Mouse (Mus musculus) C2C12 (cell line): ENCODE measurements around the gene Ripply3. TPM values are rescaled to one million over a fixed set of nuclear protein-coding genes. Genes with fewer than 3 reads are reported as not detected.

Experiments used
- H3K27me3 ChIP-seq: one replicate; pipeline ENCODE4 v1.6.1; 2011; ENCODE audit not compliant: control insufficient read depth, insufficient read depth, insufficient read length
- H3K36me3 ChIP-seq: one replicate; pipeline ENCODE4 v1.6.1; 2011; ENCODE audit not compliant: control insufficient read depth, insufficient read depth
- H3K4me3 ChIP-seq: one replicate; pipeline ENCODE4 v1.5.1; 2011; ENCODE audit warnings: mild to moderate bottlenecking, control low read depth; ENCODE audit not compliant: poor library complexity, insufficient read depth, severe bottlenecking
- H3K79me2 ChIP-seq: one replicate; pipeline ENCODE4 v1.6.1; 2011; ENCODE audit not compliant: control insufficient read depth, insufficient read depth
- H3K79me3 ChIP-seq: one replicate; pipeline ENCODE4 v1.6.1; 2011; ENCODE audit warnings: low read depth, control low read depth
- H3ac ChIP-seq: one replicate; pipeline ENCODE3; 2011; ENCODE audit warnings: low read depth; ENCODE audit not compliant: control insufficient read depth, insufficient read length
- CEBPB ChIP-seq: IDR thresholded peaks from one replicate; pipeline ENCODE4 v1.6.1; 2011; ENCODE audit warnings: low read depth, mild to moderate bottlenecking, control low read depth, moderate library complexity
- CTCF ChIP-seq: IDR thresholded peaks from one replicate; pipeline ENCODE4 v1.5.1; 2011; ENCODE audit not compliant: control insufficient read depth, insufficient read depth, insufficient read length
- FOSL1 ChIP-seq: IDR thresholded peaks from one replicate; pipeline ENCODE4 v1.8.0; 2011; ENCODE audit warnings: mild to moderate bottlenecking, low read length; ENCODE audit not compliant: poor library complexity, insufficient read depth, severe bottlenecking
- MAX ChIP-seq: IDR thresholded peaks from one replicate; pipeline ENCODE4 v1.6.1; 2011; ENCODE audit warnings: mild to moderate bottlenecking, control low read depth
- MYOD1 ChIP-seq: IDR thresholded peaks from one replicate; pipeline ENCODE4 v1.6.1; 2011; ENCODE audit warnings: low read depth; ENCODE audit not compliant: control insufficient read depth, insufficient read length
- MYOG ChIP-seq: IDR thresholded peaks from one replicate; pipeline ENCODE4 v1.6.1; 2011; ENCODE audit not compliant: control insufficient read depth, insufficient read length; ENCODE audit errors: extremely low read depth
- USF1 ChIP-seq: IDR thresholded peaks from one replicate; pipeline ENCODE4 v1.6.1; 2011; ENCODE audit warnings: low read depth, mild to moderate bottlenecking, control low read depth, moderate library complexity
- polyA plus RNA-seq: library from polyadenylated mRNA; unstranded; fragments of >200 nt; fragmentation: generic; extraction: Trizol; gene quantifications from one replicate; pipeline ENCODE4 v1.2.1, GENCODE M21; 2012; ENCODE audit warnings: missing spikeins

Ripply3 gene
- polyA plus RNA-seq, 1 experiment: 0.22 TPM

DNA sequence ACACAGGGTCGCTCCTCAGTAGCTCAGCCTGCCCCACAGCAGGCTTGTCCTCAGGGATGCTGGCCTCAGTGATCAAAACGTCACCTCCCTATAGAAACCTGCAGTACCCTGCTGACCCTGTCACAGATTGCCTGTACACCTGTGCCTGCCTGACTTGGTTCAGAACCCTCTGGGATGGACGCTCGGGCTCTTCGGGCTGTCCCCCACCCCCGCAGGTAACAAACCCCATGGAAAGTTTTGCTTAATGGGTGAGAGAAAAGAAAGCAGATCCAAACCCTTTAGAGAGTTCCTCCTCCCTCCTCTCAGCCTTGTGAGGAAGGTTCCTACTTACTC is 25.1 kb upstream of the Ripply3 start:
- TF ChIP-seq CEBPB (no peak), FOSL1 (no peak), MYOD1 (no peak)
- H3K4me3 ChIP-seq: no peak overlapping the region
- no peaks in the 10 kb centered on the region for H3K79me2 ChIP-seq
- H3K79me3 ChIP-seq: no peaks in the 10 kb centered on the region
- H3K27me3 ChIP-seq: no peaks in the 10 kb centered on the region
- no peaks in the 10 kb centered on the region for H3K36me3 ChIP-seq
- no peak overlapping the region for H3ac ChIP-seq

DNA sequence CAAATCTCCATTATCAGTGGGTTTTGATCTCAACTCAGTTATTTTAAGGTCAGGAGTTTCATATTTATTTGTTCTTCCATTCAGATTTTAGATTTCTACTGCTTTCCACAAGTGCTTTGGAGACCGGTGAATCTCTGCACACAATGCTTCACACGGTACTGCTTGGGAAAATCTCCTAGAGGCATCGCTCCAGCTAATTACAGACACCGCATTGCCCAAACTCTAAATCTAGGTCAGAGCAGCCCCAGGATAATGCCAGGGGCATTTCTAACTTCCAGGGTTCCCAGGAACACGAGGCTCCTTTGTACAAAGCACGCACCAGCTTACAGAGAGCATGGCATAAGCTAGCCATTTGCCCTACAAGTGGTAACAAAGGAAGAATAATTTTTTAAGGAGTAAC is 20.7 kb upstream of the Ripply3 start:
- Histone ChIP-seq H3K4me3 (no peak overlapping the region), H3K36me3 (no peaks in the 10 kb centered on the region), H3K27me3 (no peaks in the 10 kb centered on the region), H3K79me2 (no peaks in the 10 kb centered on the region), H3ac (no peak overlapping the region), H3K79me3 (no peaks in the 10 kb centered on the region)
- TF ChIP-seq CTCF (no peak), MYOG (no peak), USF1 (no peak), MAX (no peak), CEBPB (no peak), MYOD1 (no peak), FOSL1 (no peak)

DNA sequence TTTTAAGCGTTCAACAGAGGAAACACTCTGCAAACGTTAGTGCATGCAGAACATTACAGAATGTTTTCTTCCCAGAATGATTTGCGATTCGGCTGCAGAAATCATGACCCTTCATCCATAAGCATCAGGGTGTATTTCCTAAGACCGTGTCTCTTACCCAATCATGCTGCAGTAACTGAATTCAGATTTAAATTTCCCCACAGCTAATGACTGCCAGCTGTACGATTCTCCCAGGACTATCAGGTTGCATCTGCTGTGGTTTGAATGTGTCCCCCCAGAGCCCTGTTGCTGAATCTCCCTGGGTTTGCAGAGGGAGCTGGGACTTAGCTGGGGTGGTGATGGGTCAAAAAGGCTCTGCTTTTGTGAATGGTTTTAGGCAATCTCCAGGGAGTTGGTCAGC is 20.3 kb upstream of the Ripply3 start:
- H3K36me3 ChIP-seq: no peaks in the 10 kb centered on the region
- H3ac ChIP-seq: no peak overlapping the region
- no peaks in the 10 kb centered on the region for H3K79me3 ChIP-seq
- TF ChIP-seq CTCF (no peak), FOSL1 (no peak)
- no peaks in the 10 kb centered on the region for H3K27me3 ChIP-seq
- H3K79me2 ChIP-seq: no peaks in the 10 kb centered on the region
- no peak overlapping the region for H3K4me3 ChIP-seq

DNA sequence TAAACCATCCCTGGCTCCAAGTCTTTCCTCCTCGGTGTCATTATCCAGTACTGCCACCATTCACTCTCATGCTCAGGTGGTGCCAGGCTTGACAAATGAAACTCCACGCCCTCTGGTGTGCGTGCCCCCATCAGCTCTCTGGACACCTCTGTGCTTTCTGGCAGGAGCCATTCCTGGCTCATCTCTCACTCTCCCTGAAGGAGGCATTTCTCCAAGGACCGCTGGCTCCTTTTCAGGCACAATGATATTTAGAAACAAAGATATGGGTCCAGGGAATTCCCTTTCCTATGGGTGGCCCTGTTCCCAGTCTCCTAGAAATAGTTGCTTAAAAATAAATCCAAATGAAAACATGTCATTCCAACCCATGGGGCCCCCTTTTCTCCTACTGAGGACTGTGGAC is 19.2 kb upstream of the Ripply3 start:
- H3K36me3 ChIP-seq: no peaks in the 10 kb centered on the region
- no peaks in the 10 kb centered on the region for H3K79me3 ChIP-seq
- no peak for TF ChIP-seq FOSL1
- TF ChIP-seq USF1: no peak
- no peak for TF ChIP-seq CTCF
- no peak for TF ChIP-seq MYOD1
- TF ChIP-seq MAX: no peak
- no peak for TF ChIP-seq MYOG
- TF ChIP-seq CEBPB: no peak
- no peak overlapping the region for H3ac ChIP-seq
- H3K27me3 ChIP-seq: no peaks in the 10 kb centered on the region
- H3K79me2 ChIP-seq: no peaks in the 10 kb centered on the region
- H3K4me3 ChIP-seq: no peak overlapping the region

DNA sequence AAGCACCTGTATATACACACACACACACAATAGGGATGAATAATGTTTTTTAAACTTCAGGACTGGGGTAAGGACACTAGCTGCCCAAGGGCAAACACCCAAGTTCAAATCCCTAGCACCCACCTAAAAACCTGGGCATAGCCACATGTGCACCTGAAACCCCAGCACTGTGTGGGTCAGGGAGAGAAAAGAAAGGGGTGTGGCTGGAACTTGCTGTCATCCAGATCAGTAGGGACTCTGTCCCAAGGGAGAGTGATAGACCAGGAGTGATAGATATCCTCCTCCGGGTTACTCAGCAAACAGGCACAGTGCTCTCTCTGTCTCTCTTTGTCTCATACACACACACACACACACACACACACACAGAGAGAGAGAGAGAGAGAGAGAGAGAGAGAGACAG is 16.8 kb upstream of the Ripply3 start:
- no peaks in the 10 kb centered on the region for H3K27me3 ChIP-seq
- TF ChIP-seq CEBPB (no peak), MAX (no peak), MYOG (no peak), CTCF (no peak), MYOD1 (no peak), FOSL1 (no peak), USF1 (no peak)
- peak overlapping the region; percentile 3 for H3ac ChIP-seq
- no peak overlapping the region for H3K4me3 ChIP-seq
- no peaks in the 10 kb centered on the region for H3K79me2 ChIP-seq
- no peaks in the 10 kb centered on the region for H3K36me3 ChIP-seq
- no peaks in the 10 kb centered on the region for H3K79me3 ChIP-seq

DNA sequence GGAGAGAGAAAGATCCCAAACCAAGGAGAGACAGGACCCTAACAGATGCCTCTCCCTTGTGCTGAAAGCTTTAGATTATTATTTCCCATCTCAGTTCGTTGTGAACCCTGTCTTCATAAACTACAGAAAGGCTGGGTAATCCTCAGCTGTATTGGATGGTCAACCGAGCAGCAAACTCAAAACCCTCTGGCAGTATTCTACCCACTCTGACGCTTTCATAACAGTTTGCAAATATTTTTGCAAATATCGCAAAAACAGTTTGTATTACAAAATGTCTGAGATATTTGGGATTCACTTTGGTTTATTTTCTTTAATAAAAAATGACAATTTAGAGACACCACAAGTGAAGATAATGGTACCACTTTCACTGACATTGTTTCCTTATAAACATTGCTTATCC is 16.3 kb upstream of the Ripply3 start:
- Histone ChIP-seq H3K36me3 (no peaks in the 10 kb centered on the region), H3K27me3 (no peaks in the 10 kb centered on the region), H3K79me2 (no peaks in the 10 kb centered on the region), H3K4me3 (peak overlapping the region; percentile 48), H3K79me3 (no peaks in the 10 kb centered on the region), H3ac (no peak overlapping the region)
- no peak for TF ChIP-seq CTCF
- no peak for TF ChIP-seq MYOD1
- no peak for TF ChIP-seq MAX
- TF ChIP-seq MYOG: no peak
- no peak for TF ChIP-seq CEBPB
- TF ChIP-seq FOSL1: no peak
- TF ChIP-seq USF1: no peak
